Mouse (Mus musculus) testis, postnatal 10 days (tissue): ENCODE results near the gene Fgfr2.

Experiments used
- DNase-seq: peaks from one replicate; pipeline ENCODE4 v3.0.0; 2021; ENCODE audit warnings: low spot score

Gene Fgfr2

DNA sequence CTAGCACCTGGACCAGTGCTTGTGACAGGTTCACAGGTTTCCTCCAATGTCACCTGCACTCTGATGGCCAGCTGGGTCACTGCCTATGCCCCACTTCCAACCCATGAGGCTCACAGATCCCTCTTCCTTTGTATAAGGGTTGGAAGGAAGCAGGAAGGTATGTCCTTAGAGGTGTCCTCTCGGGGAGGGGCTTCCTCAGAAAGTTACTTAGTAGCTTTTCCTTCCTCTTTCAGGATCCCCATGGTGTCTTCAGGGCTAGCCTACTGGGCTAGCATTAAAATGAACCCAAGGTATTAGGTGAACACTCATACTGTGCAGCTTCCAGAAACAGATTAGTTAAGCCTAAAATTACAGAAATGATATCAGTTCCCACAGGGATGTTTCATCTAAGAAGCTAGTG lies 790.1 kb downstream of the Fgfr2 start:
- DNase-seq: no peak

DNA sequence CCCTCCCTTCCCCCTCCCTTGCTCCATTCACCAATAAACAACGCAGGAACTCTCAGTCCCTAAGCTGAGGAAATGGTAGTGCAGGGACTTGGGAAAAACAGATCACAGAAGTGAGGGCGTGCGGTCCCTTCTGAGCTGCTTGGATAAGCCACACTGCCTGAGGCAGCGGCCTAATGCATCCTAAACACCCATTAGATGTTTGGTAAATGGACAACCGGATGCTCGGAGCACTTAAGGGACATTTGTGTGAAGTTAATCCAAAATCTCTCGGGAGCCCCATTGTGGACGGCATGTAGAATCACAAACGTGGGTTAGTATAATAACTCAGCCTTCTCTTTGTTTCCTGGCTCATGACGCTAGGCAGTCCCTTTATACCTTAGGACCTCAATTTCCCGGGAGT lies 791.0 kb downstream of the Fgfr2 start:
- no peak for DNase-seq

GRCm38 (mm10) chr7:132330179-132330578 lies 793.0 kb downstream of the Fgfr2 start:
- DNase-seq: no peak

DNA sequence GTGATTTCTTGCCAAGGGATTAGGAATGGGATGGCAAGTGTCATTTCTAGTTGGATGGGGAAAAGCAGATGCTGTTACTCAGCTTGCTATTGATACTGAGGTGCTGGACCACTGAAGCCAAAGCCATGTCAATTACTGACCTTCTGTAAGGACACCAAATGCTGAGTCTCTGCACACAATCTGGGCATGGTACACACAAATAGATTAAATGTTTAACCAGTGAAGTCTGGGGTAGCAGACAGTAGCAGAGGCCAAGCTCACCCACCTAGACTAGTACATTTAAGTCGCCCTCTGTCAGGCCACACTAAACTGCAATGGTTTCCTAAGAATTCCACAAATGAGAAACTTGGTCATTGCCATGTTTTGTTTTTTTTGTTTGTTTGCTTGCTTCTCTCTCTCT lies 794.5 kb downstream of the Fgfr2 start:
- DNase-seq: no peak

- peak; percentile 66 for DNase-seq
Observed at GRCm38 (mm10) chr7:132325549-132326331, 797.4 kb downstream of the Fgfr2 start.

- DNase-seq: no peak
Observed at GRCm38 (mm10) chr7:132323430-132323829, 799.7 kb downstream of the Fgfr2 start.

GRCm38 (mm10) chr7:132321392-132321958 lies 801.7 kb downstream of the Fgfr2 start:
- no peak for DNase-seq

- DNase-seq: peak; percentile 48
Observed at GRCm38 (mm10) chr7:132317036-132317541, 806.1 kb downstream of the Fgfr2 start, which contains the start of gene Chst15. Gene Chst15 (minus strand): TSS chr7:132317228.

DNA sequence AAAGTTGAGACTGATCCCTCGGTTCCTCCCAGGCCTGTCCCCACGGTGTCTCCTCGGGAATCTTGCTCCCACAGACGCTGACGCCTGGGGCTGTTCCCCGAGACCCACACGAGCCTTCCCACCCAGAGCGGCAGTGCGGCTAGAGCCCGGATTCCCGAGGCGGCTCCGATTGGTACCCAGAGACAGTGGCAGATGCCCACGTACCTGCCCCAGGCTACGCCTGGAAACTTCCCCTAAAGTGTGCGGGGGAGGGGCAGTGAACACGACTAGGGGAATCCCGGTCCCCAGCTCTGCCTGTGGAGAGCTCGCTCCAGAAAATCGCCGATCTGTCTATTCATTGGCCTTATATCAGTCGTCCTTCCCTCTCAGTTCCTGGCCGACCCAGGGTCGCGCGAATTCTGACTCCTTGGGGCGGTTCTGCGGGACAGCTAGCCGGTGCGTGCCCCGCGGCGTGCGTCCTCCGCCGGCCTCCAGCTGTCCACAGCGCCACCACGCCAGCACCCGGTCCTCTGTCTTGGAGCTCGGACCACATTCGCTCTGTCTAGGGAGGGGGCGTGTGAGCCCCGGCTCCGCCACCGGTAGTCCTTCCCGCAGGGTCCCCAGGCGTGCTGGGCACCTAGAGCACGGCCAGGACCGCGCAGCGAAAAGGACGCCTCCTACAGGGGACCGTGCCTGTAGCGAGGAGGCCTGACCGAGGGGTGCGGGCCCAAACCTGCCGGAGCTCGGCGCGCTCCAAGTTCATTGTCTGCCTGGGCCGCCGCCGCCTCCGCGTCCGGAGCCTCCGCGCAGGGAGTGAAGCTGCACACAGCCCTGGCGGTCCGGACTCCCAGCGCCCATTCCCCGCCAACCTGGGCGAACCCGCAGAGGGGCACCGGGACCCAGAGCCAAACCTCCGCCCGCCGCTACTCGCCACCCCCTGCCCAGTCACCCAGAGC lies 806.8 kb downstream of the Fgfr2 start:
- peak; percentile 70 for DNase-seq

GRCm38 (mm10) chr7:132315149-132316091 lies 807.7 kb downstream of the Fgfr2 start:
- DNase-seq: peak; percentile 78

DNA sequence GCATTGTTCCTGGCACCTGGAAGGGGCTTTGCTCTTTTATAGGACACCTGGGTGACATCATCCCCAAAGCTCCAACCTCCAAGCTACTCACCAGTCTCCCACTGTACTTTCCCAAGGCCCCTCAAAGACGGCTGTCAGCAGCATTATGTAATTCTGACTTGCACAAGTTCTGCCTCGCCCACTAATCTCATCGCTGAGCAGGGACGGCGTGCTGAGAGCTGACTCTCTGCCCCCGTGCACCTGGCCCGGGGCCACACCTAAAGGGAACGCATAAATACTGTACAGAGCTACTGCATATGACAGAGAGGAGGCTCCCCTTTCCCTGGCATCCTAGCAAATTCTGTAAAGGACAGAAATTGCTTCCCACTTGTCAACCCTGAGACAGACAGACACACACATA lies 810.8 kb downstream of the Fgfr2 start:
- no peak for DNase-seq

GRCm38 (mm10) chr7:132308537-132309191 lies 814.5 kb downstream of the Fgfr2 start:
- no peak for DNase-seq

DNA sequence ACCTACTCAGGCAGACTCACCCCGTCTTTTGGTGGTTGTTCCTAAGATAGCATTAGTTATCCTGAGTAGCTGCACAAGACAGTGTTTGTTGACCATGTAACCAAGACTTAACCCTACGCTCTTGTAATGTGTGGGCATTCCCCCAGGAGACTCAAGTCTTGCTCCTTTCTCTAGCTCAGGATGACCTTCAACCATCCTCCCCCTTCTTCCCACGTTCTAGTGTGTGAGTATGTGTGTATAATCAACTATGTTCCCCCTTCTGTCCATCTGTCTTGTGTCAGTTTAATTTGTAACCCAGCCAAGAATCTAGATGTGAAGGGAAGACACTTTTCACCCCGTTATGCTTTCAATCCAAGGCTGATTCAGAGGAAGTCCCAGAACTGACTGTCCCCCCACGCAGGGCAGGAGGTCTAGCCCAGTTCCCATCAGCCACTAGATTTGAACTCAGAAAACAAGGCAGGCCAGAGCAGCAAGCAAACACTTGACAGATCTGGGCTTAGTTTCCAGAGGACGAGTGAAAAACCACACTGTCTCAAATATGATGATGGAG lies 815.4 kb downstream of the Fgfr2 start:
- DNase-seq: no peak

GRCm38 (mm10) chr7:132306671-132307412 lies 816.3 kb downstream of the Fgfr2 start:
- no peak for DNase-seq

DNA sequence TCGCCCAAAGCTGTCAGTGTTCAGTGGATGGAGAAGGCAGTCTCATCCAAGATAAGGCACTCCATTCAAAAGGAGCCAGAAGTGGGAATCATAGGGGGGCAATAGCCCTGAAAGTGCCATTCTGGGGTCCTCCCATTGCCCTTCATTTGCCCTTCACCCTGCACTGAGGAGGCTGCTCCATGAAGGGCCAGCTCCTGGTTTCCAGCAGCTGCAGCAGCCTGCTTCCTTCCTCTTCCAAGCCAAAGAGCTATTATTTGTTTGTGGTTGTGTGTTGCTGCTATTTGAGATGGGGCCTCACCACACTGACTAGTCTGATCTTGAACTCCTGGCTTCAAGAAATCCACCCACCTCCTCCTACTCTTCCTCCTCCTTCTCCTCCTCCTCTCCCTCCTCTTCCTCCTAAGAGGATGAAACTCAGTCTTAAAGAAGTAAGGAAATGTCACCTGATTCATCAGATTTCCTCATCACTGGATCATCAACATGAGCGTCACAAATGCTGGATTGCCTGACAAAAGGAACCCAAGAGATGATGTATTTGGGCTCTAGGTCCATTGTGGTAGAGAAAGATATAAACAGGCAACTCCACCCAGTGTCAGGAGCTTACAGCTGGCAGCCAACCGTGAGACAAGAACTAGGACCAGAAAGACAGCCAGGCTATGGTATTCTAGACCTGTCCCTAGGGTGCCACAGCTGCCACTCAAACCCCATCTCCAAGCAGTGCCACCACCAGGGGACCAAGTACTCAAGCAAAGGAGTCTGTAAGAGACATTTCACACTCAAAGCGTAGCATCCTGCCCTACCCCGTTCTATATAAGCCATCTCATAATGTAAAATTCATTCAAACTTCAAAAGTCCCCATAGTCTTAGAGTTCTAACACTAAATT lies 817.4 kb downstream of the Fgfr2 start:
- no peak for DNase-seq

DNA sequence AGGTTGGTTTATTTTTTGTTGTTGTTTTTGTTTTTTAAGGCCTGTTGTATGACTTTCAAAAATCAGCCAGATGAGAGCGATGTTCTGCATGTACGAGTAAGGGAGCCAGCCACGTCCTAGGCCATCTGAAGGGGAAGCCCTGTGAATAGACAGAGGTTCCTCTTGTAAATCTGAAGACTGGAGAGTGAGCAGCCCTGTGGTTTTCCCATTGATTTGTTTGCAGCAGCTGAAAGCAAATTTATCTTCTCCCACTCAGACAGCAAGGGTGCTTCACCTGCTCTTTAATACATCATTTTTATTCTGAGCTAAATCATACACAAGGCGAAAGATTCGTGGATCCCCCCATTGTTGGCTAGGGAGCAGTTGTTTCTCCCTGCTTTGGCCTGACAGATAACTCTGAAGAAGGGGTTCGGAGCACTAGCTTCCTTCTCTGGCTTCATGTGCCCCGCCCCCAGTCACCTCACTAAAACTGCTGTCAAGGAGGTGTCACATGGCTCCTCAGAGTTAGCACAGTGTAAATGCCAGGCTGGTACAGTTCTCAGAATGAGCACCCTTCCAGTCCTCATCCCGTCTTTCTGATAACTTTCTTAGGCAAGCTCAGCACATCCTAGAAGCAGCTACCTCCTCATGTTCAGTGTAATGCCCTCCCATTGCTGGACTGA lies 818.6 kb downstream of the Fgfr2 start:
- no peak for DNase-seq

- DNase-seq: no peak
Observed at GRCm38 (mm10) chr7:132303988-132304387, 819.2 kb downstream of the Fgfr2 start.
